Mouse (Mus musculus): ENCODE results near the gene Alox5ap.

- TF ChIP-seq POLR2A (IDR thresholded peaks at IDR 0.05; ENCODE audit: low read depth, low read length) (no peak), CTCF (IDR thresholded peaks at IDR 0.05; ENCODE audit: extremely low read depth, insufficient read depth, insufficient read length, insufficient replicate concordance) (no peak)
Observed at GRCm38 (mm10) chr5:149283821-149284220, 19.3 kb downstream of the Alox5ap start.

All from spleen, adult 2 months (tissue).